Mouse (Mus musculus) forebrain, embryonic 14.5 days (tissue): Measurements from ENCODE around the gene 9930111J21Rik2. TPM values are rescaled to one million over a fixed set of nuclear protein-coding genes. Genes with fewer than 3 reads are reported as not detected.
"Not testable (repeated sequence)": the region's sequence is repeated elsewhere in the genome, so short reads cannot be mapped to it uniquely, and the experiment has no call there.

Experiments
- ATAC-seq: fragments of 200-750 bp; cut with Nextera tagmentation; 2 replicates; pipeline ENCODE4 v1.8.0; 2017; ENCODE audit warnings: mild to moderate bottlenecking, moderate library complexity
- DNase-seq: peaks from one replicate; pipeline ENCODE4 v3.0.0-alpha.2; 2015; ENCODE audit warnings: low spot score
- H3K27ac ChIP-seq: fragments of 300-500 bp; sonication (generic); 2 replicates; pipeline ENCODE4 v1.5.1; 2014; ENCODE audit warnings: low read depth, mild to moderate bottlenecking, control low read depth, low read length, moderate library complexity
- H3K27me3 ChIP-seq: fragments of 300-500 bp; sonication (generic); replicated peaks from 2 replicates; pipeline ENCODE4 v1.6.1; 2014; ENCODE audit warnings: low read length, control low read depth, mixed read lengths; ENCODE audit not compliant: control insufficient read depth, insufficient read depth
- H3K36me3 ChIP-seq: fragments of 300-500 bp; sonication (generic); 2 replicates; pipeline ENCODE4 v1.6.1; 2014; ENCODE audit warnings: low read length, control low read depth; ENCODE audit not compliant: control insufficient read depth, insufficient read depth
- H3K4me1 ChIP-seq: fragments of 300-500 bp; sonication (generic); 2 replicates; pipeline ENCODE4 v1.6.1; 2014; ENCODE audit warnings: antibody characterized with exemption, low read length, control low read depth; ENCODE audit not compliant: control insufficient read depth, insufficient read depth
- H3K4me2 ChIP-seq: fragments of 300-500 bp; sonication (generic); 2 replicates; pipeline ENCODE4 v1.6.1; 2014; ENCODE audit warnings: mild to moderate bottlenecking, control low read depth, low read length
- H3K4me3 ChIP-seq: fragments of 300-500 bp; sonication (generic); 2 replicates; pipeline ENCODE4 v1.5.1; 2014; ENCODE audit warnings: low read depth, low read length, control low read depth
- H3K9ac ChIP-seq: fragments of 300-500 bp; sonication (generic); 2 replicates; pipeline ENCODE4 v1.6.1; 2014; ENCODE audit warnings: mild to moderate bottlenecking, low read length, control low read depth, moderate library complexity
- H3K9me3 ChIP-seq: fragments of 300-500 bp; sonication (generic); replicated peaks from 2 replicates; pipeline ENCODE4 v1.6.1; 2016; ENCODE audit warnings: low read length, control low read depth, mixed read lengths; ENCODE audit not compliant: control insufficient read depth
- WGBS: fragments of 180-500 bp; shearing (Covaris S2); extraction: QIAGEN DNeasy Blood & Tissue Kit; methylation state at CpG from one replicate; pipeline ENCODE4 v1.1.7; 2014; 5-methylcytosine and 5-hydroxymethylcytosine counted together
- polyA plus RNA-seq: library from polyadenylated mRNA; unstranded; fragments of >200 nt; fragmentation: Nextera tagmentation; extraction: Ambion mirVana; gene quantifications from 2 replicates; pipeline ENCODE4 v1.2.1, GENCODE M21; 2014

9930111J21Rik2 gene
- polyA plus RNA-seq, 1 experiment from 2014 or later: 0.24 TPM

DNA sequence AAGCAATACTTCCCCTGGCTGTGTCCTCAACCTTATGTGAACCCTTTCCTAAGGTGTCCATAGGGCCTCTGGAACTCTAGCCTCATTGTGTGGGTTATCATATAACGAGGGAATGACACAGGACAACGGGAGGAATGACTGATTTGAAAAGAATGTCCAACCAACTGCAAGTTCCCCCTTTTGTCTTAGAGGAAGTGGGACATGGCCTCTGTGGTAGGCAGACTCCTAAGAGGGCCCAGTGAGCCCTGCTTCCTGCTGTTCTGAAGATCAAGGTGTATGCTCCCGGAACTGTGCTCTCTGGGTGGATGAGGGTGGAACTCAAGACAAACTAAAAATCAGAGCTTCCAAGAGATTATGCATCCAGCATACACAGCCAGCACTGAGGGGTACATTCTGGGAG lies 9.0 kb upstream of the 9930111J21Rik2 start:
- not testable (repeated sequence) for H3K4me3 ChIP-seq, H3K9ac ChIP-seq, H3K36me3 ChIP-seq, H3K27ac ChIP-seq, H3K27me3 ChIP-seq, H3K4me1 ChIP-seq, ATAC-seq, DNase-seq, H3K4me2 ChIP-seq, H3K9me3 ChIP-seq
- 73% methylated on average over 2 of the region's 3 CpGs for WGBS

DNA sequence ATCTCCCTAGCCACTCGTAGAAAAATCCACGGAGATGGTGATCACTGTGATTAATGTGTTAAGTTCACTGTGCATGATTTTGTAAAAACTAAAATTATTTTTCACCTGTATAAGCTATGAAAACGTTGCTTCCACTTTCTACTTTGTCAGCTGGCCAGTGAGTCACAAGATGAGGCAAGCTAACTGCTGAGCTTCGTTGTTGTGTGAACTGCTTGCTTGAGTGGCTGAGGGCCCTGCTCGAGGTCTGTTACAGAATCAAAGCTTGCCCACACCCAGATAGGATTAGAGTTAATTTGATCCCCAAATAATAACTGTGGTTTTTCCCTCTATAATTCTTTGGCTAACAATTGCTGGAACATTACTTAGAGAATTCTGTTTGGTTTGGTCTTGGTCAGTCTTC lies 852 bp upstream of the 9930111J21Rik2 start:
- H3K9me3 ChIP-seq, DNase-seq, H3K27ac ChIP-seq, H3K4me1 ChIP-seq, H3K4me2 ChIP-seq, H3K36me3 ChIP-seq, ATAC-seq, H3K9ac ChIP-seq, H3K27me3 ChIP-seq, H3K4me3 ChIP-seq: not testable (repeated sequence)
- no CpG with 5 or more reads among the region's 5 CpGs for WGBS

DNA sequence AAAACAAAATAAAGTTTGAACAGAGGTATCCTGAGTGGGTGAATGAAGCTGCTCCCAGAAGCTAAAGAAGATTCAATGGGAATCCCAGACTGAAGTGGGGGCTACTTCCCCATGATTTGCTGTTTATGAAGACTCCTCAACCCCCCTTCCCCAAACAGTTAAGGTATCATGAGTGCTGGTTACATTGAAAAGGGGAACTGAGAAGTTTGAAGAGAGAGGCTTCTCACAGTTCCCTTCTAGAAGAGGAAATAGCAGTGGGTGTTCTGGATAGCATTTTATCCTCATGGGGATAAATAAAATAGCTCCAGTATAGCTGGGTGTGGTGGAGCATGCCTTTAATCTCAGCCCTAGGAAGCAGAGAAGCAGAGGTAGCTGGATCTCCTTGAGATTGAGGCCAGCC lies 978 bp downstream of the 9930111J21Rik2 start:
- H3K9ac ChIP-seq, H3K36me3 ChIP-seq, H3K27ac ChIP-seq, ATAC-seq, H3K4me3 ChIP-seq, H3K4me2 ChIP-seq, H3K27me3 ChIP-seq, DNase-seq, H3K9me3 ChIP-seq, H3K4me1 ChIP-seq: not testable (repeated sequence)

GRCm38 (mm10) chr11:49012074-49012473 lies 39.0 kb downstream of the 9930111J21Rik2 start:
- not testable (repeated sequence) for DNase-seq, H3K27ac ChIP-seq, H3K4me3 ChIP-seq, ATAC-seq, H3K9me3 ChIP-seq, H3K27me3 ChIP-seq, H3K9ac ChIP-seq, H3K36me3 ChIP-seq, H3K4me2 ChIP-seq, H3K4me1 ChIP-seq

- H3K27ac ChIP-seq, H3K4me2 ChIP-seq, H3K9me3 ChIP-seq, H3K36me3 ChIP-seq, ATAC-seq, H3K27me3 ChIP-seq, H3K9ac ChIP-seq, H3K4me3 ChIP-seq, H3K4me1 ChIP-seq, DNase-seq: not testable (repeated sequence)
- WGBS: 50% methylated on average over 1 of the region's 1 CpGs
These were observed 44.3 kb downstream of the 9930111J21Rik2 start for GRCm38 (mm10) chr11:49006785-49007184.

- H3K4me2 ChIP-seq, H3K9me3 ChIP-seq, H3K27me3 ChIP-seq, H3K36me3 ChIP-seq, DNase-seq, H3K9ac ChIP-seq, H3K4me3 ChIP-seq, H3K27ac ChIP-seq, ATAC-seq, H3K4me1 ChIP-seq: not testable (repeated sequence)
- WGBS: 86% methylated on average over 2 of the region's 2 CpGs
These were observed 44.7 kb downstream of the 9930111J21Rik2 start for GRCm38 (mm10) chr11:49006317-49006716.

- not testable (repeated sequence) for H3K27me3 ChIP-seq, H3K4me1 ChIP-seq, H3K4me3 ChIP-seq, H3K9ac ChIP-seq, H3K36me3 ChIP-seq, DNase-seq, ATAC-seq, H3K27ac ChIP-seq, H3K4me2 ChIP-seq, H3K9me3 ChIP-seq
- WGBS: 100% methylated on average over 1 of the region's 1 CpGs
These were observed 50.6 kb downstream of the 9930111J21Rik2 start for GRCm38 (mm10) chr11:49000411-49000810.

- not testable (repeated sequence) for ATAC-seq, DNase-seq, H3K4me2 ChIP-seq, H3K4me3 ChIP-seq, H3K27me3 ChIP-seq, H3K27ac ChIP-seq, H3K9me3 ChIP-seq, H3K9ac ChIP-seq, H3K36me3 ChIP-seq, H3K4me1 ChIP-seq
- 73% methylated on average over 2 of the region's 2 CpGs for WGBS
These were observed 57.0 kb downstream of the 9930111J21Rik2 start, which contains the start of gene Tgtp1 for GRCm38 (mm10) chr11:48994018-48994417. TSS of gene Tgtp1 (minus strand) at chr11:48994172.

DNA sequence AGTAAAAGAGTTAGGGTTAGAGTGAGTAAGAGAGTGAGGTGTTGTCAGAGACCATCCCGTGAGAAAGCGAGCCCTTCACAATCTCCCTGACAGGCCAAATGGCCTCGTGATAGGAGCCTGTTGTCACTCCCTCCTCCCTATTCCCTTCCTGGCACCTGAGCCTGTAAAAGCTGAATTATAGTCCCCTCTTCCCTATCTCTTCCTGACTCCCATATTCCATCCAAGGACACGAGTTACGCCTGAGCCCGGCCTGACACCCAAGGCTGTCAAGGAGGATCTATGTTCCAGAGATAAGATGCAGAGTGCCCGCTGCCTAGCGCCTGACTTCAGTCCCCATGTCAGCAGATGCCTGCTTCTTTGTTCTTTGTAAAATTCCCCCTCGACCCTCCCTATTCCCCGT lies 57.7 kb downstream of the 9930111J21Rik2 start:
- H3K27me3 ChIP-seq, DNase-seq, H3K4me2 ChIP-seq, ATAC-seq, H3K9ac ChIP-seq, H3K9me3 ChIP-seq, H3K36me3 ChIP-seq, H3K4me1 ChIP-seq, H3K27ac ChIP-seq, H3K4me3 ChIP-seq: not testable (repeated sequence)
- 80% methylated on average over 10 of the region's 10 CpGs for WGBS
